Mouse (Mus musculus) spleen, embryonic (tissue): ENCODE data around the gene Adipoq.

Experiments used
- CTCF ChIA-PET: fragments of 350-600 bp; sonication (Branson Sonifier 250); formaldehyde crosslinking; loops from one replicate; lab custom pipeline; 2022; lab: Charles Lee

Gene Adipoq

DNA sequence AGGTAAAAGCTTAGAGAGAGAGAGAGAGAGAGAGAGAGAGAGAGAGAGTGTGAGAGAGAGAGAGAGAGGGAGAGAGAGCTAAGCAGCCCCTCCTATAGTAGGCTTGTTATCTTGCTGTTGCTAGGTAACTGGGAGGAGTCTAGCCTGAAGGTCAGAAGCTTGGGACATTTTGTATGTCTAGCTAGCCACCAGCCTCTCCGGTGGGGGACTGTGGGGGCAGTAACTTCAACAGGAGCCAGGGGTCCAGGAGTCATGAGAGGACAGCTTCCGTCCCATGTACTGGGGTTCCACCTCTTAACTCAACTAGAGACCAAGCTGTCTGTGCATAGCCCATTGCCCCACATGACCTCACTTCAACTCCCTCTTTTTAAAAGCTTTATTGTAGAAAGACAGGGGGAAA lies 12.6 kb downstream of the Adipoq start:
- CTCF ChIA-PET: interaction anchor here (0.6 to 1.1 kb wide), 3 partner anchors 28 to 218 kb away, joined by 3 to 8 read pairs (median 4); no protein-coding TSS in a partner anchor

DNA sequence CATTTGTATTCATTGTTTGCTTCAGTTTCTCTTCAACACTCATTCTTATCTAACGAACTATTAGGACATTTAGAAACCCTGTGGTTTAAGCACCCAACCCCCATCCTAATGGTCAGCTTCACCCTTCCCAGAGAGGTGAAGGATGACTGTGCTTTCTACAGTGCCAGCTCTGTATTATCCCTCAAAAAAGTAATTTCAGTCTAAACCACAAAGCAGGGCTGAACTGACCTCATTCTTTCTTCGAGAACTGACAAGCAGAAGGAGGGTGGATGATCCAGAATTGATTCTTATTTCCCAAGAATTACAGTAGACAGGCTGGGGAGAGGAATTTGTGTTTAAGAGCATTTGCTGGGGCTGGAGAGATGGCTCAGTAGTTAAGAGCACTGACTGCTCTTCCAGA lies 13.4 kb downstream of the Adipoq start:
- CTCF ChIA-PET: interaction anchor here (1.1 kb wide), 1 partner anchor 217 kb away, joined by 8 read pairs; no protein-coding TSS in a partner anchor

DNA sequence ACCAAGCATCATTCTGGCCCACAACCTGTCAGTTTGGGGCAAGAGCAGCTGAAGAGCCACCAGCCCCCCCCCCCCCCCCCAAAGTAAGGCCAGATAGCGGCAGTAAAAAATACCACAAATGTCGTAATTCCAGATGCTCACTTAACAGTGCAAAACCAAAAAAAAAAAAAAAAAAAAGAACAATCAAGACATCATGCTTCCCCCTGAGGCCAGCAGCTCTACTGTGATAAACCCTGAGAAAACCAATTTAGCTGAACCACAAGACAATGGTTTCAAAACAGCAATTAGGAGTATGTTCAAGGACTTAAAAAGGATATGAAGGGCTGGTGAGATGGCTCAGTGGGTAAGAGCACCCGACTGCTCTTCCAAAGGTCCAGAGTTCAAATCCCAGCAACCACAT lies 15.8 kb downstream of the Adipoq start:
- CTCF ChIA-PET: interaction anchor here (0.6 kb wide), 1 partner anchor 34 kb away, joined by 3 read pairs; no protein-coding TSS in a partner anchor

DNA sequence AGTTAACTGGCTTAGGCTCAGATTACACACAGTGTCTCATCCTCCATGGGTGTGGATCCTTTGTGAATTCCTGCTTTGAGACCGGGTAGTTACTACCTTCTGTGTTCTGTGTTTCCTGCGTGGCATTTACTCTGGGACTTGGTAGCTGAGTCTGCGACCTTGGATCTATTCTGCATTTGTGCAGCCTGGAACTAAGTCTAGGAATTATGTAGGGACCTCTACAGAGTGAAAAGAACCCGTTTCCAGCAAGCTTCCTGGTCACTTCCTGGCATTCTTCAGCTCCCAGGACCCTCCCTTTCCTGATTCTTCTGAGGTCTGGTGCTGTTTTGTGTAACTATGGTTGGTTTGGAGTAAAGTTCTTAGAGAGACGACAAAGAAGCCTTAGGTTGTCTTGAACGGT lies 18.1 kb downstream of the Adipoq start:
- CTCF ChIA-PET: no interaction called here

DNA sequence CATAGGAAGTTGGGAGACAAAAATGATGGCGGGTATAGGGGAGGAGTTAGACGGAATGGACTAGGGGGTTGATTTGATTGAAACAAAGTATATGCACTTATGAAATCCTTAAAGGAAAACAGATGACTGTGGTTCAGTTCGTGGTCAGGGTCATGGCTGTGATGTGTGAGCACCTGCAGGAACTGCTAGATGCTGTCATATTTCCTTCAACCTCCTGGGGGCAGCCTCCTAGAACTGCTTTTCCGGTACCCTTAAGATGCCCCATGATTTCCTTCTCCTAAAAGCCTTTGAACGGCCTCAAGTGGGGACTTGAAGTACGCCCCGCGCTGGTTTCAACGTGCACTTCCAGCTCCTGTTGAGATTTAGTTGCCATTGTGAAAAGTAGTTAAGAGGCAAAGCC lies 19.1 kb downstream of the Adipoq start:
- CTCF ChIA-PET: interaction anchor here (0.6 kb wide), 1 partner anchor 114 kb away, joined by 6 read pairs; no protein-coding TSS in a partner anchor

DNA sequence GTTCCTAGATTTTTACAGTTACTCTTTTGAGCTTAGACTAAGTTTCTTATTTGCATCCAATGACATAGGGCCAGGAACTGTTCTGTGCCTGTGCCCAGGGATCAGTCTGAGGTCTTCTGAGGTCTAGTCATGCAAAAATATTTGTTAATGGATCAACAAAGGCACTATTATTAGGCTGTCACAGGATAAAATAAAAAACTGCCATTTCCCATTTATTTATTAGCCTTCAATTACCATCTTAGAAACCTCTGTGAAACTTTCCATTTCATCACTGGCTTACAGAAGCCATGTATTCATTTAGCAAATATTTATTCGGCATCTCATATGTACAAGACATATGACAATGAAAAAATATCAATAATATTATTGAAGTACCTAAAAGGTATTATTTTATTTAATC lies 20.3 kb downstream of the Adipoq start:
- CTCF ChIA-PET: no interaction called here

DNA sequence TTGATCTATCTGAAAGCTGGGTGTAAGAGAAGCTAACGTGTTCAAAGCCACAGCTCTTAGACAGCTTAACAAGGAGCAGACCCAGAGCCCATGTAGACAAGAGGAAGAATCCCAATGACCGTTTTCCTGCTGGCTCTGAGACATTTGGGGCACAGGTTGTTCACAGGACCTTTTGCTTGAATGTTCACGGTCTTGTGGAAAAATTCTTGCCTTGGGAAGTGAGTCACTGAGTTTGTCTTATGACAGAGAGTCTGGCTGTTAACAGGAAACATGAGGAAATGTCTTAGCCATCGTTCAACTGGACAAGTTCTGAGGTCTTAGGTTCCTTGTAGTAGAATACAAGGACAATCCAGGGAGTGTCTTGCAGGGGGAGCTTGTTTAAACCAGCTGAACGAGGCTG lies 20.7 kb downstream of the Adipoq start:
- CTCF ChIA-PET: no interaction called here

DNA sequence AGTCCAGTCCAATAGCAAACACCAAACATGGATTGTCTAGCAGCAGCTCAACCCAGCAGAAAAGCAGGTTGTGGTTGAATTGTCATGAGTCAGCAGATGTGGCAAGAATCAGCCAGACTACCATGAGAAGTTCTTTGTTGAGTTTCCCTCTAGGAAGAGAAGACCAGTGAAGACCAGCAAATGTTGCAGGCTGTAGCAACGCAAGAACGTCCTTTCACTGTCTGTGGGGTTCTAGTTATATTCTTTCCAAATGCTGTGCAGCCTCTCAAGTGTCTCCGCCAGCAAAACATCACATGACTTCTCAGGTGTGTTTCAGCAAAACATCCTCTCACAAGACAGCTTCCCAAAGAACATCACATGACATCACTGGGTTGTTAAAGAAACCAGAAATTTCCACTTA lies 24.5 kb downstream of the Adipoq start:
- CTCF ChIA-PET: no interaction called here

DNA sequence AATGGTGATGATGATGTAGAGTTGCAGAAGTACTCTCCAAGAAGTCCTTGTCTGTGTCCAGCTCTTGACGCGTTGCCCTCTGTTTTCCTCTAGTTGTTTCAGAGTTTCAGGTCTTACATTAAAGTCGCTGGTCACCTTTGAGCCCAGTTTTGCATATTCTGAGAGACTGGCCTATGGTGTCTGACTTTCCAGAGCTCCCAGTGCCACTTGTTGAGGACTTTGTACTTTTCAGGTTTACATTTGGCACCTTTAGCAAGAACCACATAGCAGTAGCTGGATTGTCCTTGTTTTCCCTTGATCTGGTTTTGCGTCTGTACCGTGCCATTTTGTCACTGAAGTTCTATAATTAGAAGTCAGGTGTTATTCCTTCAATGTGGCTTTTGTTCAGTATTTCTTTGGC lies 27.6 kb downstream of the Adipoq start:
- CTCF ChIA-PET: no interaction called here

DNA sequence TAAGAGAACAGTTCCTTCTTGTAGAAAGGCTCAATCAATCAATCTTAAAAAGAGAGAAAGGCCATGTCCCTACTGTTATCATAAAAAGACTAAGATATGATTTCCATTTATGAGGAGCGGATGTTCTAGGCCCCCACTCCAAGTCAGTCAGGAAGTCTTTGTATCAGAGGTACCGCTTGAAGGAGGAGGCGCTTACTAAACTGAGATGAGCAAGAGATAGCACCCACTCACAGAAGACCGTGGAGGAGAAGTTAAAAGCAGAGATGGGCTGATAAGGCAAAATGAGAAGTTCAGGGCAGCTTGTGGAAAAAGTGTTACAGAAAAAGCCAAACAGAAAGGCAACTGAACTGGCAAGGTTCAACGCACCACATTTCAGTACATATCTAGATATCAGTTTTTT lies 28.5 kb downstream of the Adipoq start:
- CTCF ChIA-PET: no interaction called here

DNA sequence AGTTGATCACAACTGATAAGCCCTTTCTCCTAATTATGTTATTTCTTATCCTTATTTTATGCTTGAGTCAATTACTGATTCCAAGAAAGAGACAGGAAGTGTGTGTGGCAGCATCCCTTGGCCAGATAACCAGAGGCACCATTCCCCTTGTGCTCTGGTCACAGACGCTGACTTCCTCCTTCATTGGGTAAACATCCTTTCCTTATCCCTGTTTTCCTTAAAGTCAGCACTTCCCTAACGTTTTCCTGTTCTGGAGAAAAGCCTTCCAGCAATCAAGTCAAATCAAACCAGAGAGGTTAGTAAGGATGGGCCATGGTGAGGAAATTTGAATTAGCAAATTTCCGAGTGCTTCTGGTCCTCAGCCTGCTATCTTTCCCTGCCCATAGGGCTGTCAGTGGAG lies 29.6 kb downstream of the Adipoq start:
- CTCF ChIA-PET: no interaction called here

DNA sequence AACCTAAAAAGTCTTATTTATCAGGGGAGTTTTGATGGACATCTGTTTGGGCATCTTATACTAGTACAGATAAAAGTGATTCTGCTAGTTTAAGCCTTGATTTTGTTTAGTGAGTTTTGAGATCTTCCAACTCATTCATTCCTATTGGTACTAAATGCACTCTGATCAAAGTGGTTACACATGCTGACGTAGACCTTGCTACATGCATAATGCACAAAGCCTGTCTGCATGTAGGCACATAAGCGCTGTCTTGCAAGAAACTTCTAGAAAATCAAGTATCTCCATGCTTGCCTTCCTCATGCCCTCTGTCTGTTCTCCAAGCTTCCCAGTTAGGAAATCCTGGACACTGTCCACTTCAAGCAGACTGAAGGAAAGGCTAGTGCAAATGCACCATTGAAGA lies 31.5 kb downstream of the Adipoq start:
- CTCF ChIA-PET: no interaction called here

DNA sequence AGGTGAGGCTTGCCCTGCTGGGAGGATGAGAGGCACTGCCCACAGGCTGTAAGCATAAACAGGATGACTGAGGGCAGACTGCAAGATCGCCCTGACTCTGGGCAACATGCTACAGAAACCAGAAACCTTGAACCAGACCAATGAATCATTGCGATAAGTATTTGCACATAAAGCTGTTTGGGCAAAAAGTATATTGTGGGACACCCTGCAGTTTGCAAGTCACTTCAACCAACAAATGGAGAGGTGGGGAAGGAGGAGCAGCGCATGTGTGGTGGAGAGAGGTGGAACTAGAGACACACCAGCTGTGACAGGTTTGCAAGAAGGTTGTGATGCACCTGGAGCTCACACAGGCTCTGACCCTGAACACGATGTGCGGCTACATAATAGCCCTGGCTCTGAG lies 32.5 kb downstream of the Adipoq start:
- CTCF ChIA-PET: interaction anchor here (0.6 kb wide), 1 partner anchor 223 kb away, joined by 3 read pairs; no protein-coding TSS in a partner anchor

DNA sequence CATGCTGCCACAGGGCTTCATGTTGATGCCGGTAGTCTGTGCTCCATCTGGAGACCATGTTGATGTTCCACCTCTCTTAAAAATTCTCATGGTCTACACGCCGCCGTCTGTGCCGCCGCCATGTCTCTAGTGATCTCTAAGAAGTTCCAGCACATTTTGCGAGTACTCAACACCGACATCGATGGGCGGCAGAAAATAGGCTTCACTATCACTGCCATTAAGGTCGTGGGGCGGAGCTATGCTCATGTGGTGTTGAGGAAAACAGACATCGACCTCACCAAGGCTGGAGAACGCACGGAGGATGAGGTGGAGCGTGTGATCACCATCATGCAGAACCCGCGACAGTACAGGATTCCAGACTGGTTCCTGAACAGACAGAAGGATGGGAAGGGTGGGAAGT lies 33.1 kb downstream of the Adipoq start:
- CTCF ChIA-PET: interaction anchor here (0.6 kb wide), 1 partner anchor 223 kb away, joined by 3 read pairs; no protein-coding TSS in a partner anchor

DNA sequence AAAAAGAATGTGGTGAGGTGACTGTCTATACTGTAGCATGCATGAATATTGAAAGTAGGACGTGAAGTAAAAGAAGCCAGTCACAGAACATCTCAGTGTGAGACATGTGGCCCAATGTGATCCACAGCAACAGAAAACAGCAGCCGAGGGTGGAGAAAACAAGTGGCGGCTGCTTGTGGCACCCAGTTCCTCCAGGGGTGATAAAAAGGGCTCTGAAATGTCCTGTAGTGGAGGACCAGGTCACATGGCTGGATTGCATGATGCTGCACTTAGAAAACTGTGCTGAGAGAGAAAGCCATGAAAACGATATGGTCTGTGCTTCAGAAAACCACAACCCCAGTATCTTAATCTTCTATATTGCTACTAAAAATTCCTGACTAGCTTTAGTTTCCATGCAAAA lies 34.7 kb downstream of the Adipoq start:
- CTCF ChIA-PET: no interaction called here

DNA sequence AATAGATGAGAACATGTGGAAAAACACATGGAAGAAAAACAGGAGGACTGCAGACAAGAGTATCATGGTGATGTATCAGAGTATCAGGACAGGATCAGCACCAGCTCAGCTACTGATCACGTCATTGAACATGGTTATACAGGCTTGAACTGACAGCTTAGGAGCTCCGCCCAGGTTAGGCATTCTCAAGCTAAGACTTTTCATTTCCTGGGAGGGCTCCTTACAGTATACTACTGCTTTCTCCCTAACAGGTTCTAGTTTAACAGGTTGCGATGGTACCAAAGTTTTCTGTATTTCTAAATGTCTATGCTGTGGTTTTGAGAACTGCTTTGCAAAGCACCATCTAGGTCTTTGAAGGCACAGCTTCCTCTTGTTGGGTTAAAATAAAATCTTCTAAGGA lies 35.2 kb downstream of the Adipoq start:
- CTCF ChIA-PET: interaction anchor here (0.7 kb wide), 1 partner anchor 14 kb away, joined by 4 read pairs; no protein-coding TSS in a partner anchor

DNA sequence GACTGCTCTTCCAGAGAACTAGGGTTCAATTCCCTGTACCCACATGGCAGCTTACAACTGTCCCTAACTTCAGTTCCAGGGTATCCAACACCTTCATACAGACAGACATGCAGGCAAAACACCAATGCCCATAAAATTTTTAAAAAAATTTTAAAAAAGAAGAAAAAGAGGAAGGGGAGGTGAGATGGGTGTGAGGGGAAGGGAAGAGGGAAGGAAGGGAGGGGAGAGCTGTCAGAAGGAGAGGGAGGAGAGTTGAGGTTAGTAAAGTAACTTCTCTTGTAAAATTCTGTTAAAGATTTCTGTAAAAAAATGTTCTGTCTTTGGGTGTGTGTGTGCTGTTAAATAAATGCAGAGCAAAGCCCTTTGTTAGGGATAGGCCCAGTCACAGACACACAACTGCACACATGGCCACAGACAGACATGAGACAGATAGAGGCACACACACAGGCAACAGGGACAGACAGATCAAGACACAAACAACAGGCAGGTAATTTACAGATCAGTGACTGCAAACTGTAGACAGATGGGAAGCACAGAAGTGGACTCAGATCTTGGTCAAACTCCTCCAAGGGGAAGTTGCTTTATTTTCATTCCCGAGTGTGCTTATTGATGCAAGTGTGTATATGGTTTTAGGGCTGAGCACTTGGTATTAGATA lies 35.7 kb downstream of the Adipoq start:
- CTCF ChIA-PET: interaction anchor here (0.7 kb wide), 1 partner anchor 14 kb away, joined by 4 read pairs; no protein-coding TSS in a partner anchor

DNA sequence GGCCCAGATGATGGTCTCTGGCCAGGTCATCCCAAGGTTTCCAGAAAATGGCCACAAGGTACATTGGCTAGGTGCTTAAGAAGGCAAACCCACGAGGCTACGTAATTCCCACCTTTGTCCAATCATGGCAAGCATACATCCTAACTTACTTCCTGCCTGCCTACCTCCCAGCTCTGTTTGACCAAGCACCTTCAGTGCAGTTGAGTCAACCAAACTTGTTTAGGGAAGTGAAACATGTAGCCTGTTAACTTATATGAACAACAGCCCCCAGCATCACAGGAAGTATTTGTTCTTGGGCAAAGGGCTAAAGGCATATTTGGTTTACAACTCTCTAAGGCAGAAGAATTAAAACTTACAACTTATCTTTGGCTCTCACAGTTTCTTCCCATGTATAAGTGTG lies 39.5 kb downstream of the Adipoq start:
- CTCF ChIA-PET: no interaction called here

DNA sequence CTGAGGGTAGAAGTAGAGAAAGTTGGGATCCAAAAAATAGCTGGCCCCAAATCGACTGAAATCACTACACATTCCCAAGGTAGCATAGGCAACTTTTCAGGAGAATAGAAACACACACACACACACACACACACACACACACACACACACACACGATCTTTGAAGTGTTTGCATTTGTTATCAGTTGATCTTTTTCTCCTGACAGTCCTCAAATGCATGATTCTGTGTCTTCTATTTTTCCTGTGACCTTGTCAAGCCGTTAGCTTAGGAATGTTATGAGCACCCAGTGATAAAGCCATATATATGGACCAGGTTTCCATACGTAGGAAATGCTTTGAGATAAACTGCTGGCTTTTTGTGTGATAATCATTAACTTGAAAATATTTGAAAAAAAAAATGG lies 40.1 kb downstream of the Adipoq start:
- CTCF ChIA-PET: no interaction called here

DNA sequence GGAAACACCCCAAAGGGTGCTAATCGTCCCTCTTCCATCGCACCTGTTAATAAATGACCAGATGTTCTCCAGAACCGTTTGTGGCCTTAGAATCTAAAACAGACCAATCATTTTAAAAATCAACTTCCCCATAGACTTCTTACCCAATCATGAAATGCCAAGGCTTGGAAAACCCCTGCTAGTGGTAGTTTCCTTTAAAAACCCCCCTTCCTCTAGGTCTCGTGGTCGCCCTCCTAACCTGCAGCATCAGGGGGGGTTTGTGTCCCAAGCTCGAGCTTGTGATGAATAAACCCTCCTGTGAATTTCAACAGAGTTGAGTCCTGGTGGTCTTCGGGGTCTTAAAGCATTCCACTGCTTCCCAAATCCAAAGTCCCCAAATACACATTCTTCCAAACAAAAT lies 41.6 kb downstream of the Adipoq start:
- CTCF ChIA-PET: no interaction called here

DNA sequence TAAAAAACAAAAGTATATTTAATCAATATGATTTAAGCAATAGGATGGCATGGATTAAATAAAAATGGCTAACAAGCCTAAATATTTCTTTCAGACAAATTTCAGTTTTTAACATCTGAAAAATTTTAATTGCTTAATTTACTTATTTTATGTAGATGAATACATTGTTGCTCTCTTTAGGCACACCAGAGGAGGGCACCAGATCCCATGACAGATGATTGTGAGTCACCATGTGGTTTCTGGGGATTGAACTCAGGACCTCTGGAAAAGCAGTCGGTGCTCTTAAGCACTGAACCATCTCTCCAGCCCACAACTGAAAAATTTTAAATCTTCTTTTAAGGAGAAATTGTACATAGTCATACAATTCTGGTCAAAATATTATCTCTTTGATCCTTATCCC lies 43.3 kb downstream of the Adipoq start:
- CTCF ChIA-PET: no interaction called here

DNA sequence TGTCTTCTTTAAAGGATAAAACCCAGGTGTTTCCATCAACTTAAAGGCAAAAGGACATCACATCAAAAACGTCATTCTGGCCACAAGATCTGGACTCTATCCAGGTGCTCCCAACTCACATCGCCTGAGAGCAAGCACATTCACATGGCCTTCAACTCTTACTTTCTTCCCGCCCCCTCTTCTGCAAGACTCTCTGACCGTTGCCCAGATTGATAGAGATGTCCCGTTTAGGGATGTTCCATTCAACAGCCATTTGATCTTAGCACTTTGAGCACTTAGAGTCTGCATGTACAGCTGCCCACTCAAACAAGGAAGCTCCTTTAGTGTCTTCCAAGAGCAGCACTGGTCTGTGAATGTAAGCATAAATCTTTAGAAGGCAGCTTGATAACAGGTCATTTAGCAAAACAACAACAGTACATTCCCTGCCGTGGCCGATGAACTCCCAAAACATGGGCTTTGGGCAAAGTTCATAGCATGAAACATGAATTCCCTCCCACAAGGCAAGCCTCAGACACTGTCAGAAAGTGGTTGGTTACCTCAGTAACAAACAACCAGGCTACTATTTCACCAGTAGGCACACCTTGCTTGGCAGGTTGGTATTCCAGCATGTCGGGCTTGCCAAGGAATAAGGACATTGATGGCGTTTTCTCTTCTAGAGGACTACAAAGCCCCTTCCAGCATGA lies 45.4 kb downstream of the Adipoq start:
- CTCF ChIA-PET: no interaction called here

DNA sequence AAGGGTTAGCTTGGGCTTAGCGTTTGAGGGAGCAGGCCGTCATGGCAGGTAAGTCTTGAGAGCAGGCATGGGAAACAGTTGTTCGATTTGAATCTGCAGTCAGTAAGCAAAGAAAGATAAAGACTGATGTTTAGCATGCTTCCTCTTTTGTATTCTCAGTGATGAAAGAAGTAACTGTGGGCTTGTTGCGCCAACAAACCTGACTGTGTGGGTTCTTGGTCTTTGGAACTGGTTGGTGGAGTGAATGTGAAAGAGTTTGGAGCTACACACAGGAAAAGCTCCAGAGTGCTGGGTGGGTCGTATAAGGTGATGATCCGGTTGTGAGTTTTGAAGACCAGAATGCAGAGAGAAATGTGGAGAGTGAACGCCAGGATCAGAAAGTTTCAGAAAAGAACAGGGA lies 49.3 kb downstream of the Adipoq start:
- CTCF ChIA-PET: interaction anchor here (0.5 kb wide), 1 partner anchor 14 kb away, joined by 4 read pairs; no protein-coding TSS in a partner anchor
